ENCODE assay signal across 24 mouse cellular contexts in genomic region chr10:81309571-81309970, GRCm38 (mm10). TPM values are rescaled to one million over a fixed set of nuclear protein-coding genes. Genes with fewer than 3 reads are reported as not detected.
"Had no signal": no experiment of that assay in that cellular context is flagged by ENCODE, and none has a peak within 500 bp of the region (broad histone marks: within the 10 kb centered on the region; RNA-seq: fewer than 3 reads in every experiment).

No protein-coding gene starts in this region.

- H3K27ac ChIP-seq: limb, embryonic 10.5 days; limb, embryonic 13.5 days; liver, embryonic 12.5 days; liver, embryonic 15.5 days; lung, embryonic 15.5 days; midbrain, embryonic 15.5 days; neural tube, embryonic 12.5 days; neural tube, embryonic 15.5 days; stomach, embryonic 15.5 days had no signal

- H3K4me3 ChIP-seq: limb, embryonic 10.5 days; limb, embryonic 13.5 days; liver, embryonic 12.5 days; liver, embryonic 15.5 days; lung, embryonic 15.5 days; midbrain, embryonic 15.5 days; neural tube, embryonic 12.5 days; neural tube, embryonic 15.5 days; stomach, embryonic 15.5 days had no signal

- H3K4me1 ChIP-seq: limb, embryonic 13.5 days; lung, embryonic 15.5 days; midbrain, embryonic 15.5 days; neural tube, embryonic 15.5 days; stomach, embryonic 15.5 days had no signal

- H3K9me3 ChIP-seq: limb, embryonic 10.5 days; limb, embryonic 13.5 days; liver, embryonic 12.5 days; liver, embryonic 15.5 days; lung, embryonic 15.5 days; midbrain, embryonic 15.5 days; neural tube, embryonic 12.5 days; neural tube, embryonic 15.5 days; stomach, embryonic 15.5 days had no signal

- H3K9ac ChIP-seq: limb, embryonic 13.5 days; liver, embryonic 12.5 days; liver, embryonic 15.5 days; lung, embryonic 15.5 days; midbrain, embryonic 15.5 days; neural tube, embryonic 12.5 days; neural tube, embryonic 15.5 days; stomach, embryonic 15.5 days had no signal

- H3K4me2 ChIP-seq: limb, embryonic 13.5 days; liver, embryonic 12.5 days; liver, embryonic 15.5 days; lung, embryonic 15.5 days; midbrain, embryonic 11.5 days; midbrain, embryonic 15.5 days; neural tube, embryonic 12.5 days; neural tube, embryonic 15.5 days; stomach, embryonic 15.5 days had no signal

- H3K27me3 ChIP-seq: limb, embryonic 13.5 days; liver, embryonic 12.5 days; liver, embryonic 15.5 days; lung, embryonic 15.5 days; midbrain, embryonic 15.5 days; neural tube, embryonic 12.5 days; neural tube, embryonic 15.5 days; stomach, embryonic 15.5 days had no signal

- DNase-seq: kidney, adult 11 months; kidney, adult 8-10 months; kidney, postnatal 14 days; kidney, postnatal 4 days; liver; lung, adult 18-20 months; lung, postnatal 10 days; lung, postnatal 36 days; right cerebral cortex, adult 18-20 months; right cerebral cortex, postnatal 14 days; right cerebral cortex, postnatal 4 days; thymus, adult 2 months; thymus, postnatal 25 days had no signal

- ATAC-seq: liver, embryonic 12.5 days; midbrain, embryonic 15.5 days had no signal

RNA-seq across cellular contexts. Expression of gene Gipc3, which starts 33.5 kb away (rescaled TPM):
- total RNA-seq: megakaryocyte-erythroid progenitor cell, adult 5-6 weeks had no signal
- polyA plus RNA-seq: liver, embryonic 12.5 days; liver, embryonic 15.5 days; midbrain, embryonic 15.5 days; neural tube, embryonic 12.5 days; neural tube, embryonic 15.5 days had no signal
